ENCODE assay signal across 12 mouse cellular contexts in the genomic region with DNA sequence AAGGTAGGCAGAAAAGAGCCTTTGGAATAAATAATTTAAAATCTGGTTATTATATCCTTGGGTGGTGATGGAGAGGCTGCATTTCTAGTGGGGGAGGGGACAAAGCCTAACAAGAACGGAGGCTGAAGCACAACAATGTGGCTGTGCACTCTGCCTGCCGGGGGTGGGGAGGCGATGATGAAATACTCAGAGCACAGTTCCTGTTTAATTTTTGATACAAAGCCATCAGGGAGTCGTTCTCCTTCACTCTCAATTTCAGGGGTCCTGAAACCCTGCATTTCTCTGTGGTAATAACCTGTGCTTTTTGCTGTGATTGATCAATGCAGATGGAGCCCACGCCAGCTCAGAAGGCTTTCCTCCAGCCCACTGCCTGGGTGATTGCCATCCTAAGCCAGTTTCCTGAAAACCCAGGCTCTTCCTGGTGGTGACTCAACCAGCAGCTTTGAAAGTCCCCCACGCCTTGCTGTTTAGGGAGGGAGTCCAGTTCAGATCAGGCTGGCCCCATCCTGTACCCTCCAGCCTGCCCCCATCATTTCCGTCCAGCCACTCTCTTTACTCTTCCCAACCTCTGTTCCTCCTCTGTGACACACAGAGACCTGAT.
DNase-seq lines count a peak whose midpoint lies in the region; ATAC-seq and TF ChIP-seq lines count a peak whose summit lies in the region.
"Had no signal": no experiment of that assay in that cellular context is flagged by ENCODE, and none has a peak within 500 bp of the region (broad histone marks: within the 10 kb centered on the region; RNA-seq: fewer than 3 reads in every experiment).

No protein-coding gene starts in this region.

- no peak for TF ChIP-seq POLR2A in brain, embryonic 14.5 days (IDR thresholded peaks at IDR 0.05; ENCODE audit: borderline replicate concordance, extremely low read depth, insufficient read depth, insufficient read length, poor library complexity, severe bottlenecking)
- TF ChIP-seq POLR2A in thymus, adult 2 months (IDR thresholded peaks at IDR 0.05; ENCODE audit: control insufficient read depth, extremely low read depth, insufficient read depth, low read length, poor library complexity) = no peak

- 85% methylated on average over 7 of the region's 7 CpGs for WGBS in limb, embryonic 10.5 days
- 89% methylated on average over 7 of the region's 7 CpGs for WGBS in thymus, adult 2 months

- intact Hi-C loops in left cerebral cortex, postnatal 14 days (cut with DNase I) = no loop called here

- H3K9me3 ChIP-seq in limb, embryonic 10.5 days (replicated peaks) = no peaks in the 10 kb centered on the region
- H3K9me3 ChIP-seq: intestine, embryonic 15.5 days; limb, embryonic 12.5 days had no signal

- peak; percentile 43 to 57 for DNase-seq in left cerebral cortex, adult 18-20 months (ENCODE audit: low spot score in 2 of 2)
- DNase-seq in left cerebral cortex, postnatal 14 days (ENCODE audit: low spot score in 2 of 2) = no peak
- peak; percentile 37 for DNase-seq in brain, embryonic 14.5 days (ENCODE audit: low read depth)
- DNase-seq in limb, embryonic 10.5 days (ENCODE audit: low spot score) = no peak
- no peak for DNase-seq in thymus, adult 18-20 months
- DNase-seq in thymus, adult 2 months = no peak
- no peak for DNase-seq in gastrocnemius, adult 8-10 months (ENCODE audit: low spot score in 2 of 2)
- DNase-seq: adrenal gland, adult 8-10 months; gastrocnemius, postnatal 36 days had no signal

- no peak for TF ChIP-seq CTCF in brain, embryonic 14.5 days (IDR thresholded peaks at IDR 0.05; ENCODE audit: borderline replicate concordance, extremely low read depth, insufficient read depth, insufficient read length)
- no peak for TF ChIP-seq CTCF in thymus, adult 2 months (IDR thresholded peaks at IDR 0.05; ENCODE audit: borderline replicate concordance, control insufficient read depth, extremely low read depth, insufficient read depth, low read length, poor library complexity)

- ATAC-seq in monocyte, adult 5-6 weeks (replicated peaks; ENCODE audit: insufficient number of reproducible peaks, low FRiP score, low TSS enrichment, poor library complexity, severe bottlenecking) = peak; percentile 27
- ATAC-seq: intestine, embryonic 15.5 days had no signal

- H3K27ac ChIP-seq in limb, embryonic 10.5 days = 0 out of 2 replicates have a peak overlapping the region, but pooled peaks have one; percentile 16
- H3K27ac ChIP-seq in thymus, adult 2 months (ENCODE audit: control insufficient read depth, insufficient read depth, low read length) = no peak overlapping the region
- H3K27ac ChIP-seq: intestine, embryonic 15.5 days had no signal

- H3K4me3 ChIP-seq in limb, embryonic 10.5 days = no peak overlapping the region
- no peak overlapping the region for H3K4me3 ChIP-seq in thymus, adult 2 months (ENCODE audit: control insufficient read depth, insufficient read depth, low read length)
- H3K4me3 ChIP-seq: intestine, embryonic 15.5 days; limb, embryonic 12.5 days had no signal

- peaks cover 52% of the 10 kb centered on the region for H3K4me1 ChIP-seq in limb, embryonic 10.5 days
- peaks cover 23% of the 10 kb centered on the region for H3K4me1 ChIP-seq in thymus, adult 2 months (replicated peaks; ENCODE audit: control insufficient read depth, insufficient read depth, low read length)

- peaks cover 63% of the 10 kb centered on the region for H3K36me3 ChIP-seq in limb, embryonic 10.5 days
- no peaks in the 10 kb centered on the region for H3K36me3 ChIP-seq in thymus, adult 2 months (ENCODE audit: control insufficient read depth, insufficient read depth, low read length)

- no peaks in the 10 kb centered on the region for H3K27me3 ChIP-seq in limb, embryonic 10.5 days (ENCODE audit: low read depth, poor library complexity, severe bottlenecking)
- H3K27me3 ChIP-seq in thymus, adult 2 months (ENCODE audit: control insufficient read depth, insufficient read depth, low read length) = no peaks in the 10 kb centered on the region
- H3K27me3 ChIP-seq: intestine, embryonic 15.5 days had no signal

Comparison
In these comparisons a context has a peak if more than half of its experiments do, and no peak if none do; other contexts are left out.
1. DNase-seq: peak in left cerebral cortex, adult 18-20 months (2 of 2) and brain, embryonic 14.5 days (single experiment); none in left cerebral cortex, postnatal 14 days (0 of 2), limb, embryonic 10.5 days (single experiment), thymus, adult 18-20 months (0 of 2), thymus, adult 2 months (single experiment) and gastrocnemius, adult 8-10 months (0 of 2).